Comparison of ENCODE assay signal across 8 mouse cellular contexts in genomic region chr9:21617066-21617465, GRCm38 (mm10). TPM values are rescaled to one million over a fixed set of nuclear protein-coding genes. Genes with fewer than 3 reads are reported as not detected.
DNase-seq lines count a peak whose midpoint lies in the region; ATAC-seq lines count a peak whose summit lies in the region.

No protein-coding gene starts in this region.

- ATAC-seq in embryonic facial prominence, embryonic 15.5 days (ENCODE audit: insufficient number of reproducible peaks, low FRiP score, low TSS enrichment, low read depth) = no peak
- ATAC-seq in hindbrain, embryonic 16.5 days = no peak

- peaks cover 17% of the 10 kb centered on the region for H3K4me1 ChIP-seq in embryonic facial prominence, embryonic 15.5 days
- peaks cover 13% of the 10 kb centered on the region for H3K4me1 ChIP-seq in hindbrain, embryonic 16.5 days (ENCODE audit: control insufficient read depth, insufficient read depth, low read depth, low read length)

- WGBS in embryonic facial prominence, embryonic 15.5 days = under 1% methylated on average over 10 of the region's 10 CpGs
- 2% methylated on average over 10 of the region's 10 CpGs for WGBS in hindbrain, embryonic 16.5 days

- no peaks in the 10 kb centered on the region for H3K27me3 ChIP-seq in embryonic facial prominence, embryonic 15.5 days
- H3K27me3 ChIP-seq in hindbrain, embryonic 16.5 days (replicated peaks; ENCODE audit: control insufficient read depth, insufficient read depth, low read length) = no peaks in the 10 kb centered on the region

- H3K9ac ChIP-seq in embryonic facial prominence, embryonic 15.5 days = peak overlapping the region; percentile 52
- peak overlapping the region; percentile 89 for H3K9ac ChIP-seq in hindbrain, embryonic 16.5 days (ENCODE audit: low read depth, low read length)

- peak overlapping the region; percentile 73 for H3K4me2 ChIP-seq in embryonic facial prominence, embryonic 15.5 days (replicated peaks)
- H3K4me2 ChIP-seq in hindbrain, embryonic 16.5 days (ENCODE audit: low read length) = peak overlapping the region; percentile 80

- peak overlapping the region; percentile 62 for H3K4me3 ChIP-seq in embryonic facial prominence, embryonic 15.5 days (replicated peaks)
- H3K4me3 ChIP-seq in hindbrain, embryonic 16.5 days (ENCODE audit: low read length) = peak overlapping the region; percentile 72

- DNase-seq in thymus, postnatal 25 days = peak; percentile 47
- no peak for DNase-seq in thymus, postnatal 0 days (ENCODE audit: low spot score)
- DNase-seq in lung, postnatal 10 days = peak; percentile 30
- no peak for DNase-seq in frontal cortex, postnatal 14 days (ENCODE audit: low spot score in 2 of 2)
- DNase-seq in cerebellum, adult 9-11 months = no peak
- no peak for DNase-seq in layer of hippocampus, adult 9-10 months (ENCODE audit: low spot score)

- H3K27ac ChIP-seq in embryonic facial prominence, embryonic 15.5 days (replicated peaks) = peak overlapping the region; percentile 97
- H3K27ac ChIP-seq in hindbrain, embryonic 16.5 days (ENCODE audit: low read depth, low read length) = peak overlapping the region; percentile 98

- no peaks in the 10 kb centered on the region for H3K9me3 ChIP-seq in embryonic facial prominence, embryonic 15.5 days (replicated peaks)
- no peaks in the 10 kb centered on the region for H3K9me3 ChIP-seq in hindbrain, embryonic 16.5 days (ENCODE audit: control insufficient read depth, low read length)

- no peaks in the 10 kb centered on the region for H3K36me3 ChIP-seq in embryonic facial prominence, embryonic 15.5 days
- H3K36me3 ChIP-seq in hindbrain, embryonic 16.5 days (ENCODE audit: control insufficient read depth, insufficient read depth, low read length) = no peaks in the 10 kb centered on the region

RNA-seq across cellular contexts. Expression of gene Smarca4, which starts 1.1 kb away (rescaled TPM):
- polyA plus RNA-seq in thymus, postnatal 0 days (2015; fragmentation: Nextera tagmentation; extraction: Ambion mirVana) = 62.3 and 71.5 TPM in 2 replicates
- 75.5 and 78.5 TPM in 2 replicates for polyA plus RNA-seq in embryonic facial prominence, embryonic 15.5 days (2015; fragmentation: Nextera tagmentation; extraction: Ambion mirVana)
- polyA plus RNA-seq in hindbrain, embryonic 16.5 days (2015; fragmentation: Nextera tagmentation; extraction: Ambion mirVana) = 109 and 130 TPM in 2 replicates

RNA-seq across cellular contexts. Expression of gene Yipf2, which starts 24.4 kb away (rescaled TPM):
- polyA plus RNA-seq in thymus, postnatal 0 days (2015; fragmentation: Nextera tagmentation; extraction: Ambion mirVana) = 26.8 and 27.2 TPM in 2 replicates
- 28.1 and 29.2 TPM in 2 replicates for polyA plus RNA-seq in embryonic facial prominence, embryonic 15.5 days (2015; fragmentation: Nextera tagmentation; extraction: Ambion mirVana)
- 25.6 and 26.1 TPM in 2 replicates for polyA plus RNA-seq in hindbrain, embryonic 16.5 days (2015; fragmentation: Nextera tagmentation; extraction: Ambion mirVana)

RNA-seq across cellular contexts. Expression of gene Timm29, which starts 24.5 kb away (rescaled TPM):
- 28.8 and 30.9 TPM in 2 replicates for polyA plus RNA-seq in thymus, postnatal 0 days (2015; fragmentation: Nextera tagmentation; extraction: Ambion mirVana)
- polyA plus RNA-seq in embryonic facial prominence, embryonic 15.5 days (2015; fragmentation: Nextera tagmentation; extraction: Ambion mirVana) = 34.6 and 35.4 TPM in 2 replicates
- 51.8 and 53.4 TPM in 2 replicates for polyA plus RNA-seq in hindbrain, embryonic 16.5 days (2015; fragmentation: Nextera tagmentation; extraction: Ambion mirVana)

Comparison
In these comparisons a context has a peak if more than half of its experiments do, and no peak if none do; other contexts are left out.
1. DNase-seq: peak in thymus, postnatal 25 days (single experiment) and lung, postnatal 10 days (single experiment); none in thymus, postnatal 0 days (single experiment), frontal cortex, postnatal 14 days (0 of 2), cerebellum, adult 9-11 months (single experiment) and layer of hippocampus, adult 9-10 months (single experiment).